Mouse (Mus musculus): ENCODE results near the gene Map6d1. TPM values are rescaled to one million over a fixed set of nuclear protein-coding genes. Genes with fewer than 3 reads are reported as not detected.

The Map6d1 gene
- total RNA-seq, 1 experiment from 2014 or later, result not detected

DNA sequence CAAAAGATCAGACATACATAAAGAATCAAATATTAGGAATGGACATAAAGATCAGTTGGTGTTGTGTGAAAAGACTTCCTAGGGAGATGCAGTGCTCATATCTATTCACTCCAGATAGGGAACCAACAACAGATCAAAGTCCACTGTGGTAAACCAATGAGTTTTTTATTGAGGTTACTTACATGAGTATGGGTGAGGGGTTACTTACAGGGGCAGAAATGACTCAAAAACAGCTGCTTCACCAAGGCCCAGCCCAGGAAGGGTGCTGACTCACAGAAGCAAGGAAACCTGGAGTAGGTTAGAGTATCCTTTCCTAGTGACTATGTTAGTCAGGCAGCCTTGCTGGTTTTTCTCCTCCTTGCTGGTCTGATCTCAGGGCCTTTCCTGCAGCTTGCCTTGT, 49.1 kb downstream of the Map6d1 start:
- peak; percentile 70 for ATAC-seq (replicated peaks; ENCODE audit: low read depth, poor library complexity, severe bottlenecking)

GRCm38 (mm10) chr16:20191161-20191882, 49.8 kb downstream of the Map6d1 start:
- ATAC-seq (replicated peaks; ENCODE audit: low read depth, poor library complexity, severe bottlenecking), result peak; percentile 55

DNA sequence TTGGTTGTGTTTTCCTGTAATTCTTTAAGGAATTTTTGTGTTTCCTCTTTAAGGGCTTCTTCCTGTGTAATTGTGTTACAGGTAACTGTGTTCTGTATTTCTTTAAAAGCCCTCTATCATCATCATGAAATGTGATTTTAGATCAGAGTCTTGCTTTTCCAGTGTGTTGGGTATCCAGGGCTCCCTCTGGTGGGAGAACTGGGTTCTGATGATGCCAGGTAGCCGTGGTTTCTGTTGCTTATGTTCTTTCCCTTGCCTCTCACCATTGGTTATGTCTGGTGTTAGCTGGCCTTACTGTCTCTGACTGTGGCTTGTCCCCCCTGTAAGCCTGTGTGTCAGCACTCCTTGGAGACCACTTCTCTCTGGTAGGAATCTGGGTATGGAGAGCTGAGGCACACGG, 55.8 kb downstream of the Map6d1 start:
- ATAC-seq (replicated peaks; ENCODE audit: low read depth, poor library complexity, severe bottlenecking), result no peak

Other genes starting within 250 kb of the Map6d1 start
- gene Klhl24, start 143.8 kb downstream of the Map6d1 start, total RNA-seq (2017), result 116 and 123 TPM in 2 replicates
- 22.7 and 26.2 TPM in 2 replicates for gene Yeats2, start 100.3 kb downstream of the Map6d1 start, total RNA-seq (2017)
- 139 and 205 TPM in 2 replicates for gene Parl, start 61.0 kb upstream of the Map6d1 start, total RNA-seq (2017)
- 1.1 TPM in 2 replicates for gene Cyp2ab1, start 84.0 kb upstream of the Map6d1 start, total RNA-seq (2017)
- 26.6 and 41.7 TPM in 2 replicates for gene Abcc5, start 185.0 kb upstream of the Map6d1 start, total RNA-seq (2017)